Mouse (Mus musculus) ES-Bruce4 (cell line): Measurements from ENCODE around the gene Coil. TPM values are rescaled to one million over a fixed set of nuclear protein-coding genes. Genes with fewer than 3 reads are reported as not detected.

Experiments used
- H3K27ac ChIP-seq: 2 replicates; pipeline ENCODE4 v1.5.1; 2012; ENCODE audit warnings: low read length, inconsistent platforms; ENCODE audit not compliant: insufficient read depth
- H3K27me3 ChIP-seq: 2 replicates; pipeline ENCODE4 v1.6.1; 2012; ENCODE audit warnings: mild to moderate bottlenecking, low read length, inconsistent platforms; ENCODE audit not compliant: control insufficient read depth, poor library complexity, insufficient read depth, severe bottlenecking
- H3K36me3 ChIP-seq: 2 replicates; pipeline ENCODE4 v1.6.1; 2012; ENCODE audit warnings: inconsistent platforms, mild to moderate bottlenecking, low read length, moderate library complexity; ENCODE audit not compliant: control insufficient read depth, poor library complexity, insufficient read depth, severe bottlenecking
- H3K4me1 ChIP-seq: one replicate; pipeline ENCODE4 v1.8.1; 2011; ENCODE audit warnings: low read length; ENCODE audit not compliant: control insufficient read depth, insufficient read depth
- H3K4me3 ChIP-seq: 2 replicates; pipeline ENCODE4 v1.5.1; 2011; ENCODE audit warnings: low read depth, mild to moderate bottlenecking, low read length
- H3K9ac ChIP-seq: 2 replicates; pipeline ENCODE4 v1.6.1; 2012; ENCODE audit warnings: low read depth, mild to moderate bottlenecking, inconsistent platforms; ENCODE audit not compliant: poor library complexity, severe bottlenecking
- H3K9me3 ChIP-seq: replicated peaks from 2 replicates; pipeline ENCODE4 v1.6.1; 2012; ENCODE audit warnings: mild to moderate bottlenecking, low read length, inconsistent platforms; ENCODE audit not compliant: control insufficient read depth, poor library complexity, insufficient read depth, severe bottlenecking
- CTCF ChIP-seq: IDR thresholded peaks from one replicate; pipeline ENCODE4 v1.8.1; 2011; ENCODE audit warnings: low read depth, low read length
- EP300 ChIP-seq: IDR thresholded peaks from 2 replicates; pipeline ENCODE4 v1.6.1; 2011; ENCODE audit warnings: low read depth, low read length; ENCODE audit not compliant: insufficient read depth
- POLR2A ChIP-seq: IDR thresholded peaks from one replicate; pipeline ENCODE4 v1.8.1; 2011; ENCODE audit warnings: low read length; ENCODE audit not compliant: insufficient read depth
- polyA plus RNA-seq: library from polyadenylated mRNA; stranded (reverse); fragments of >200 nt; gene quantifications from 2 replicates; pipeline ENCODE4 v1.2.4, GENCODE M21; 2011; ENCODE audit warnings: low read depth; ENCODE audit not compliant: missing spikeins, insufficient read depth, insufficient read length

Gene Coil
- polyA plus RNA-seq, 1 experiment = 32.7 TPM

GRCm38 (mm10) chr11:88949802-88950639 lies 20.0 kb upstream of the Coil start:
- peak overlapping the region; percentile 74 for H3K4me3 ChIP-seq
- peaks cover 5% of the 10 kb centered on the region for H3K4me1 ChIP-seq
- H3K27ac ChIP-seq = peak overlapping the region; percentile 99
- peaks cover 38% of the 10 kb centered on the region for H3K36me3 ChIP-seq
- H3K9ac ChIP-seq = peak overlapping the region; percentile 79
- no peaks in the 10 kb centered on the region for H3K27me3 ChIP-seq
- TF ChIP-seq POLR2A (no peak), EP300 (peak; percentile 76)
- no peaks in the 10 kb centered on the region for H3K9me3 ChIP-seq

GRCm38 (mm10) chr11:88950640-88951250 lies 19.3 kb upstream of the Coil start:
- Histone ChIP-seq H3K9ac (peak overlapping the region; percentile 79), H3K36me3 (peaks cover 31% of the 10 kb centered on the region), H3K27ac (peak overlapping the region; percentile 99)

GRCm38 (mm10) chr11:88951576-88951975 lies 18.5 kb upstream of the Coil start:
- H3K4me3 ChIP-seq = no peak overlapping the region
- peaks cover 25% of the 10 kb centered on the region for H3K36me3 ChIP-seq
- H3K9me3 ChIP-seq = no peaks in the 10 kb centered on the region
- no peak for TF ChIP-seq POLR2A
- no peak for TF ChIP-seq EP300
- no peak for TF ChIP-seq CTCF
- peak overlapping the region; percentile 99 for H3K27ac ChIP-seq
- peaks cover 3% of the 10 kb centered on the region for H3K4me1 ChIP-seq
- no peaks in the 10 kb centered on the region for H3K27me3 ChIP-seq
- 0 out of 2 replicates have a peak overlapping the region, but pooled peaks have one; percentile 7 for H3K9ac ChIP-seq

More at GRCm38 (mm10) chr11:88950640-88951250, 19.3 kb upstream of the Coil start:
- Histone ChIP-seq H3K4me3 (peak overlapping the region; percentile 74), H3K27me3 (no peaks in the 10 kb centered on the region), H3K4me1 (peaks cover 5% of the 10 kb centered on the region), H3K9me3 (no peaks in the 10 kb centered on the region)
- TF ChIP-seq CTCF (no peak), POLR2A (no peak), EP300 (peak; percentile 91)

- 0 out of 2 replicates have a peak overlapping the region, but pooled peaks have one; percentile 7 for H3K9ac ChIP-seq
- H3K27ac ChIP-seq = peak overlapping the region; percentile 51
- peaks cover 22% of the 10 kb centered on the region for H3K36me3 ChIP-seq
- peaks cover 2% of the 10 kb centered on the region for H3K4me1 ChIP-seq
- H3K9me3 ChIP-seq = no peaks in the 10 kb centered on the region
- TF ChIP-seq CTCF = no peak
- TF ChIP-seq POLR2A = no peak
- no peak for TF ChIP-seq EP300
- H3K27me3 ChIP-seq = no peaks in the 10 kb centered on the region
- H3K4me3 ChIP-seq = peak overlapping the region; percentile 22
These were observed 17.9 kb upstream of the Coil start for GRCm38 (mm10) chr11:88952117-88952516.

GRCm38 (mm10) chr11:88953582-88953981 lies 16.5 kb upstream of the Coil start:
- no peaks in the 10 kb centered on the region for H3K27me3 ChIP-seq
- peak overlapping the region; percentile 55 for H3K9ac ChIP-seq
- peaks cover 2% of the 10 kb centered on the region for H3K4me1 ChIP-seq
- no peak overlapping the region for H3K4me3 ChIP-seq
- peaks cover 21% of the 10 kb centered on the region for H3K36me3 ChIP-seq
- H3K27ac ChIP-seq = no peak overlapping the region
- no peak for TF ChIP-seq CTCF
- TF ChIP-seq EP300 = no peak
- no peak for TF ChIP-seq POLR2A
- no peaks in the 10 kb centered on the region for H3K9me3 ChIP-seq

- H3K4me3 ChIP-seq = peak overlapping the region; percentile 87
- H3K27ac ChIP-seq = peak overlapping the region; percentile 83
- H3K9me3 ChIP-seq = no peaks in the 10 kb centered on the region
- peaks cover 16% of the 10 kb centered on the region for H3K36me3 ChIP-seq
- H3K4me1 ChIP-seq = peaks cover 2% of the 10 kb centered on the region
- peak overlapping the region; percentile 78 for H3K9ac ChIP-seq
- H3K27me3 ChIP-seq = no peaks in the 10 kb centered on the region
- TF ChIP-seq POLR2A = no peak
- no peak for TF ChIP-seq CTCF
- TF ChIP-seq EP300 = no peak
These were observed 15.2 kb upstream of the Coil start for GRCm38 (mm10) chr11:88954803-88955202.
